Comparison of ENCODE assay signal across 10 mouse cellular contexts in the genomic region with DNA sequence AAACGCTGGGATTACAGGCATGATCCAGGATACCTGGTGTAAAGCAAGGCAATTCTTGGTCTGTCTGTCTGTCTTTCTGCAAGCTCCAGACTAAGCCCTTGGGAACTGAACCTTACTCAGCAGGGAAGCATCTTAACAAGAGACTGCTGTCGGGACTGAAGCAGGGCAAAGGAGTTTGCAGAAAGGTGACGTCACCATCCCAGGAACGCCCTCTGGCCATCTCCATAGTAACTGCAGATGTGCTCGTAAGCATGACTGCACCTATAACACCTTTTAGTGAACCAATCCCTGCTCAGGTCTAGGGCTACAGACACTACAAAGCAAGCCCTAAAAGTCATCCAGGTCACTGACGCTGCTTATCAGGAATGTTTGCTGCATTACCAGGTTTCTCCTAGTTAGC. TPM values are rescaled to one million over a fixed set of nuclear protein-coding genes. Genes with fewer than 3 reads are reported as not detected.
DNase-seq lines count a peak whose midpoint lies in the region; ATAC-seq and TF ChIP-seq lines count a peak whose summit lies in the region.
"Had no signal": no experiment of that assay in that cellular context is flagged by ENCODE, and none has a peak within 500 bp of the region (broad histone marks: within the 10 kb centered on the region; RNA-seq: fewer than 3 reads in every experiment).

No protein-coding gene starts in this region.

- no peak overlapping the region for H3K4me3 ChIP-seq in heart, embryonic 12.5 days
- no peak overlapping the region for H3K4me3 ChIP-seq in ES-E14 (ENCODE audit: insufficient read depth in 1 of 2, low read depth in 1 of 2, low read length in 2 of 2, poor library complexity in 1 of 2, severe bottlenecking in 1 of 2)
- H3K4me3 ChIP-seq in forebrain, embryonic 11.5 days (ENCODE audit: low read depth, low read length) = no peak overlapping the region
- H3K4me3 ChIP-seq: liver, embryonic 13.5 days had no signal

- 27% methylated on average over 6 of the region's 6 CpGs for whole genome bisulfite sequencing in heart, embryonic 12.5 days
- WGBS in forebrain, embryonic 11.5 days = 14% methylated on average over 6 of the region's 6 CpGs

- H3K4me2 ChIP-seq in heart, embryonic 12.5 days = no peak overlapping the region
- H3K4me2 ChIP-seq in forebrain, embryonic 11.5 days (ENCODE audit: low read depth, low read length, severe bottlenecking) = peak overlapping the region; percentile 24; the same call in 1 of the 2 replicates
- H3K4me2 ChIP-seq: liver, embryonic 13.5 days had no signal

- no peak overlapping the region for H3K27ac ChIP-seq in heart, embryonic 12.5 days (ENCODE audit: poor library complexity, severe bottlenecking)
- no peak overlapping the region for H3K27ac ChIP-seq in ES-E14 (ENCODE audit: insufficient read depth, low read depth, low read length, poor library complexity, severe bottlenecking)
- no peak overlapping the region for H3K27ac ChIP-seq in forebrain, embryonic 11.5 days (ENCODE audit: low read depth, low read length)
- H3K27ac ChIP-seq: liver, embryonic 13.5 days had no signal

- no peak for ATAC-seq in heart, embryonic 12.5 days (ENCODE audit: insufficient number of reproducible peaks, low FRiP score)
- no peak for ATAC-seq in forebrain, embryonic 11.5 days (replicated peaks; ENCODE audit: low FRiP score)
- ATAC-seq: Patski had no signal

- in situ Hi-C loops in ES-E14 (cut with MboI; ENCODE audit: low sequenced_read_pairs in 2 of 2, unreplicated experiment in 2 of 2) = no loop called here

- H3K9ac ChIP-seq in heart, embryonic 12.5 days = peak overlapping the region; percentile 48; the same call in 1 of the 2 replicates
- H3K9ac ChIP-seq in ES-E14 (ENCODE audit: insufficient read depth, low read depth, low read length, poor library complexity, severe bottlenecking) = no peak overlapping the region
- no peak overlapping the region for H3K9ac ChIP-seq in forebrain, embryonic 11.5 days (ENCODE audit: low read length)
- H3K9ac ChIP-seq: liver, embryonic 13.5 days had no signal

- intact Hi-C loops in heart, postnatal 10 days (cut with DNase I) = no loop called here

- DNase-seq in heart, postnatal 10 days = no peak
- peak; percentile 83 for DNase-seq in ES-E14 (ENCODE audit: low read depth, low spot score)
- peak; percentile 75 for DNase-seq in forebrain, embryonic 11.5 days (ENCODE audit: low spot score)
- DNase-seq in kidney, postnatal 4 days = peak; percentile 58 to 67
- DNase-seq in spleen, postnatal 10 days (ENCODE audit: low spot score in 2 of 2) = no peak
- DNase-seq in spleen, postnatal 4 days (ENCODE audit: low spot score in 2 of 2) = no peak
- DNase-seq in urinary bladder, adult 18-20 months (ENCODE audit: low spot score in 2 of 2) = no peak
- DNase-seq: liver, embryonic 13.5 days had no signal

- H3K27me3 ChIP-seq in heart, embryonic 12.5 days (replicated peaks) = no peaks in the 10 kb centered on the region
- no peaks in the 10 kb centered on the region for H3K27me3 ChIP-seq in forebrain, embryonic 11.5 days (ENCODE audit: control insufficient read depth, insufficient read depth, low read length)
- H3K27me3 ChIP-seq: liver, embryonic 13.5 days; Patski had no signal

- H3K9me3 ChIP-seq in heart, embryonic 12.5 days (replicated peaks) = no peaks in the 10 kb centered on the region
- H3K9me3 ChIP-seq in ES-E14 (ENCODE audit: control insufficient read depth, insufficient read depth, low read depth, low read length) = no peaks in the 10 kb centered on the region
- no peaks in the 10 kb centered on the region for H3K9me3 ChIP-seq in forebrain, embryonic 11.5 days (ENCODE audit: control insufficient read depth, low read length)
- H3K9me3 ChIP-seq: liver, embryonic 13.5 days had no signal

- peaks cover 56% of the 10 kb centered on the region for H3K36me3 ChIP-seq in heart, embryonic 12.5 days
- peaks cover 15% of the 10 kb centered on the region for H3K36me3 ChIP-seq in ES-E14 (ENCODE audit: control insufficient read depth, insufficient read depth, low read length, poor library complexity, severe bottlenecking)
- H3K36me3 ChIP-seq in forebrain, embryonic 11.5 days (ENCODE audit: control insufficient read depth, insufficient read depth, low read length) = peaks cover 2% of the 10 kb centered on the region; the same call in 1 of the 2 replicates

- peaks cover 25% of the 10 kb centered on the region for H3K4me1 ChIP-seq in heart, embryonic 12.5 days (replicated peaks)
- H3K4me1 ChIP-seq in ES-E14 (ENCODE audit: control insufficient read depth in 2 of 2, insufficient read depth in 2 of 2, low read length in 2 of 2, poor library complexity in 1 of 2) = peaks cover 3 to 7% of the 10 kb centered on the region in 2 experiments; a peak in 2 of 4 replicates
- H3K4me1 ChIP-seq in forebrain, embryonic 11.5 days (replicated peaks; ENCODE audit: control insufficient read depth, insufficient read depth, low read length) = peaks cover 8% of the 10 kb centered on the region

TF ChIP-seq in ES-E14, 5 proteins besides CTCF, POLR2A, EP300 and RAD21:
- TF ChIP-seq MAFK (IDR thresholded peaks at IDR 0.05; ENCODE audit: insufficient read depth, low read depth, low read length) = 0 out of 2 replicates have a peak, but pooled peaks have one; percentile 8
- no peak for TF ChIP-seq CHD2 (IDR thresholded peaks at IDR 0.05; ENCODE audit: low read depth, low read length)

RNA-seq across cellular contexts. Expression of gene Cdc42se1, which starts 4.2 kb away (rescaled TPM):
- 60.9 and 62.1 TPM in 2 replicates for polyA plus RNA-seq in heart, embryonic 12.5 days (2016; fragmentation: Nextera tagmentation; extraction: Ambion mirVana)
- total RNA-seq in heart, postnatal 10 days (2021) = 10 to 100 TPM; 40.4 to 41.3 TPM
- total RNA-seq in ES-E14 (2012; rRNA removed) = 43.2 and 51.4 TPM in 2 replicates
- 120 and 124 TPM in 2 replicates for polyA plus RNA-seq in forebrain, embryonic 11.5 days (2014; fragmentation: Nextera tagmentation; extraction: Ambion mirVana)

RNA-seq across cellular contexts. Expression of gene Gabpb2, which starts 6.6 kb away (rescaled TPM):
- polyA plus RNA-seq in heart, embryonic 12.5 days (2016; fragmentation: Nextera tagmentation; extraction: Ambion mirVana) = 7.7 and 8.9 TPM in 2 replicates
- total RNA-seq in heart, postnatal 10 days (2021) = 10 to 100 TPM; 14.0 to 17.1 TPM
- 28.7 and 30.7 TPM in 2 replicates for total RNA-seq in ES-E14 (2012; rRNA removed)
- polyA plus RNA-seq in forebrain, embryonic 11.5 days (2014; fragmentation: Nextera tagmentation; extraction: Ambion mirVana) = 8.9 and 10.8 TPM in 2 replicates

RNA-seq across cellular contexts. Expression of gene Mllt11, which starts 7.7 kb away (rescaled TPM):
- 12.8 and 13.6 TPM in 2 replicates for polyA plus RNA-seq in heart, embryonic 12.5 days (2016; fragmentation: Nextera tagmentation; extraction: Ambion mirVana)
- 1 to 10 TPM; 6.4 to 8.9 TPM for total RNA-seq in heart, postnatal 10 days (2021)
- total RNA-seq in ES-E14 (2012; rRNA removed) = 5.3 and 10.1 TPM in 2 replicates
- 75.2 and 89.8 TPM in 2 replicates for polyA plus RNA-seq in forebrain, embryonic 11.5 days (2014; fragmentation: Nextera tagmentation; extraction: Ambion mirVana)

RNA-seq across cellular contexts. Expression of gene Gm128, which starts 17.1 kb away (rescaled TPM):
- polyA plus RNA-seq in heart, embryonic 12.5 days (2016; fragmentation: Nextera tagmentation; extraction: Ambion mirVana) = 0.53 and 0.64 TPM in 2 replicates
- under 1 TPM in 1 of 2 experiments, not detected in 1; 0.12 TPM for total RNA-seq in heart, postnatal 10 days (2021)
- 2.0 and 3.0 TPM in 2 replicates for total RNA-seq in ES-E14 (2012; rRNA removed)
- 0.17 and 0.21 TPM in 2 replicates for polyA plus RNA-seq in forebrain, embryonic 11.5 days (2014; fragmentation: Nextera tagmentation; extraction: Ambion mirVana)

RNA-seq across cellular contexts. Expression of gene Bnipl, which starts 26.7 kb away (rescaled TPM):
- not detected in 2 replicates for polyA plus RNA-seq in heart, embryonic 12.5 days (2016; fragmentation: Nextera tagmentation; extraction: Ambion mirVana)
- not detected for total RNA-seq in heart, postnatal 10 days (2021)
- 6.7 and 16.0 TPM in 2 replicates for total RNA-seq in ES-E14 (2012; rRNA removed)
- 0.39 and 0.72 TPM in 2 replicates for polyA plus RNA-seq in forebrain, embryonic 11.5 days (2014; fragmentation: Nextera tagmentation; extraction: Ambion mirVana)
- polyA plus RNA-seq: liver, embryonic 13.5 days had no signal

Comparison
In these comparisons a context has a peak if more than half of its experiments do, and no peak if none do; other contexts are left out.
1. DNase-seq: peak in ES-E14 (single experiment), forebrain, embryonic 11.5 days (single experiment) and kidney, postnatal 4 days (2 of 2); none in heart, postnatal 10 days (0 of 2), spleen, postnatal 10 days (0 of 2), spleen, postnatal 4 days (0 of 2) and urinary bladder, adult 18-20 months (0 of 2).